Mouse (Mus musculus) kidney, postnatal 25 days (tissue): ENCODE data around the gene 0610030E20Rik.

Experiments used
- DNase-seq, 2 experiments: peaks; one replicate each; pipeline ENCODE4 v3.0.0; 2021; ENCODE audit warnings: mixed read lengths in 2 of 2

Gene 0610030E20Rik

GRCm38 (mm10) chr6:72396837-72397251, 49.7 kb downstream of the 0610030E20Rik start:
- DNase-seq: no peak

- no peak for DNase-seq
Measured at GRCm38 (mm10) chr6:72399967-72400366, 52.9 kb downstream of the 0610030E20Rik start.

- peak; percentile 78 to 92 for DNase-seq
Measured at GRCm38 (mm10) chr6:72401875-72402274, 54.8 kb downstream of the 0610030E20Rik start.
